Mouse (Mus musculus): Measurements from ENCODE around the gene Exoc4. TPM values are rescaled to one million over a fixed set of nuclear protein-coding genes. Genes with fewer than 3 reads are reported as not detected.

Exoc4 gene
- polyA plus RNA-seq, 1 experiment from 2014 or later = 8.8 TPM

GRCm38 (mm10) chr6:33913072-33913471 lies 664.2 kb downstream of the Exoc4 start:
- Histone ChIP-seq H3K4me1 (replicated peaks; ENCODE audit: control insufficient read depth, insufficient read depth, low read length) (no peaks in the 10 kb centered on the region), H3K27me3 (replicated peaks; ENCODE audit: control insufficient read depth, insufficient read depth, low read length) (no peaks in the 10 kb centered on the region), H3K9me3 (ENCODE audit: control insufficient read depth) (no peaks in the 10 kb centered on the region), H3K9ac (ENCODE audit: low read depth, low read length) (no peak overlapping the region), H3K4me2 (replicated peaks; ENCODE audit: low read depth) (no peak overlapping the region), H3K36me3 (ENCODE audit: control insufficient read depth, insufficient read depth) (no peaks in the 10 kb centered on the region), H3K4me3 (ENCODE audit: low read depth, low read length) (no peak overlapping the region), H3K27ac (ENCODE audit: low read depth, low read length) (no peak overlapping the region)
- 84% methylated on average over 5 of the region's 5 CpGs for WGBS
- no peak for TF ChIP-seq CTCF (IDR thresholded peaks at IDR 0.05; ENCODE audit: low read depth)
- ATAC-seq = no peak

- Histone ChIP-seq H3K9me3 (ENCODE audit: control insufficient read depth) (no peaks in the 10 kb centered on the region), H3K36me3 (ENCODE audit: control insufficient read depth, insufficient read depth) (no peaks in the 10 kb centered on the region), H3K4me3 (ENCODE audit: low read depth, low read length) (no peak overlapping the region), H3K27me3 (replicated peaks; ENCODE audit: control insufficient read depth, insufficient read depth, low read length) (no peaks in the 10 kb centered on the region), H3K9ac (ENCODE audit: low read depth, low read length) (no peak overlapping the region), H3K4me2 (replicated peaks; ENCODE audit: low read depth) (no peak overlapping the region), H3K4me1 (replicated peaks; ENCODE audit: control insufficient read depth, insufficient read depth, low read length) (no peaks in the 10 kb centered on the region), H3K27ac (ENCODE audit: low read depth, low read length) (no peak overlapping the region)
- 86% methylated on average over 8 of the region's 8 CpGs for WGBS
- TF ChIP-seq CTCF (IDR thresholded peaks at IDR 0.05; ENCODE audit: low read depth) = no peak
- ATAC-seq = no peak
These were observed 664.6 kb downstream of the Exoc4 start for GRCm38 (mm10) chr6:33913486-33913885.

- no peaks in the 10 kb centered on the region for H3K4me1 ChIP-seq (replicated peaks; ENCODE audit: control insufficient read depth, insufficient read depth, low read length)
- 94% methylated on average over 4 of the region's 4 CpGs for WGBS
- no peak overlapping the region for H3K4me3 ChIP-seq (ENCODE audit: low read depth, low read length)
- H3K9ac ChIP-seq (ENCODE audit: low read depth, low read length) = no peak overlapping the region
- no peak overlapping the region for H3K4me2 ChIP-seq (replicated peaks; ENCODE audit: low read depth)
- no peak for ATAC-seq
- no peaks in the 10 kb centered on the region for H3K27me3 ChIP-seq (replicated peaks; ENCODE audit: control insufficient read depth, insufficient read depth, low read length)
- no peak for TF ChIP-seq CTCF (IDR thresholded peaks at IDR 0.05; ENCODE audit: low read depth)
- no peaks in the 10 kb centered on the region for H3K36me3 ChIP-seq (ENCODE audit: control insufficient read depth, insufficient read depth)
- H3K9me3 ChIP-seq (ENCODE audit: control insufficient read depth) = no peaks in the 10 kb centered on the region
- H3K27ac ChIP-seq (ENCODE audit: low read depth, low read length) = no peak overlapping the region
These were observed 665.1 kb downstream of the Exoc4 start for GRCm38 (mm10) chr6:33913964-33914363.

GRCm38 (mm10) chr6:33923571-33923970 lies 674.7 kb downstream of the Exoc4 start:
- Histone ChIP-seq H3K4me3 (ENCODE audit: low read depth, low read length) (no peak overlapping the region), H3K4me2 (replicated peaks; ENCODE audit: low read depth) (no peak overlapping the region), H3K36me3 (ENCODE audit: control insufficient read depth, insufficient read depth) (0 out of 2 replicates have a peak, but pooled peaks cover 7% of the 10 kb centered on the region), H3K27me3 (replicated peaks; ENCODE audit: control insufficient read depth, insufficient read depth, low read length) (no peaks in the 10 kb centered on the region), H3K9me3 (ENCODE audit: control insufficient read depth) (no peaks in the 10 kb centered on the region), H3K4me1 (replicated peaks; ENCODE audit: control insufficient read depth, insufficient read depth, low read length) (no peaks in the 10 kb centered on the region), H3K9ac (ENCODE audit: low read depth, low read length) (no peak overlapping the region), H3K27ac (ENCODE audit: low read depth, low read length) (no peak overlapping the region)
- no peak for TF ChIP-seq CTCF (IDR thresholded peaks at IDR 0.05; ENCODE audit: low read depth)
- 93% methylated on average over 2 of the region's 2 CpGs for WGBS
- ATAC-seq = no peak

- no peak for TF ChIP-seq CTCF (IDR thresholded peaks at IDR 0.05; ENCODE audit: low read depth)
These were observed 676.0 kb downstream of the Exoc4 start for GRCm38 (mm10) chr6:33924888-33925287.

DNA sequence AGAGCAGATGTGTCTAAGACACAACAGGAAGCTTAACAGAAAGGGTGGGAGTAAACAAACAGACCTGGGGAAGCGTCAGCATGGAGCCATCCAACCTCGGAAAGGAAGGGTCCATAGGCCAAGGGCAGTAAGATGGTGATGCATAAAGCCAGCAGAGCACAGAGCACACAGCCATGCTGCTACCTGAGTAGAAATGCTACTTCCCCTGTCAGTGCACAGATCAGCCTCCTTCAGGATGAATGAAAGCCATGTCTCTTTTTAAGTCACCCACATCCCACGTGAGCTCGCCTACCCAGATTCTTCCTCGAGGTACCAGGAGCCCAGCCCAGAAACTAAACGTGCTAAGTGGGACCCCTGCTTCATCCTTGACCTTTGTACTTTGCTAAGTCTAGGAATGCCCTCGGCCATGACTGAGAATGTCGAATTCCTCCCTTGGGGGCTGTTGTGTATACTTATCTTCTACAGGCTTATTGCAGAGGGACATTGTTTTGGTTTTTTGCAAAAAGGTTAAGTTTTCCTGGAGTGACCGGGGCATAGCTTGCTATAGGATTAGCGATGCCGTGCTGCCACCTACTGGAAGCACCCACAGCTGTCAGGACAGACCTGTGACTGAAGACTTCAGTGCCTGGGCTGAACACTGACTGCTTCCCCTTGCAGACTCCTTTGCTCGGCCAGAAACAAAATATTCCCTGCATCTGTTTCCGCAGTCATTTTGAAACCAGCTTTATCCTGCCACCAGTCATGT lies 680.6 kb downstream of the Exoc4 start:
- H3K4me3 ChIP-seq (ENCODE audit: low read depth, low read length) = no peak overlapping the region
- no peaks in the 10 kb centered on the region for H3K4me1 ChIP-seq (replicated peaks; ENCODE audit: control insufficient read depth, insufficient read depth, low read length)
- WGBS = 13% methylated on average over 13 of the region's 13 CpGs
- TF ChIP-seq CTCF (IDR thresholded peaks at IDR 0.05; ENCODE audit: low read depth) = peak; percentile 90
- no peaks in the 10 kb centered on the region for H3K9me3 ChIP-seq (ENCODE audit: control insufficient read depth)
- H3K27ac ChIP-seq (ENCODE audit: low read depth, low read length) = no peak overlapping the region
- H3K4me2 ChIP-seq (replicated peaks; ENCODE audit: low read depth) = 0 out of 2 replicates have a peak overlapping the region, but pooled peaks have one; percentile 21
- no peaks in the 10 kb centered on the region for H3K27me3 ChIP-seq (replicated peaks; ENCODE audit: control insufficient read depth, insufficient read depth, low read length)
- no peak overlapping the region for H3K9ac ChIP-seq (ENCODE audit: low read depth, low read length)
- no peak for ATAC-seq
- no peaks in the 10 kb centered on the region for H3K36me3 ChIP-seq (ENCODE audit: control insufficient read depth, insufficient read depth)

More at GRCm38 (mm10) chr6:33924888-33925287, 676.0 kb downstream of the Exoc4 start:
- H3K9ac ChIP-seq (ENCODE audit: low read depth, low read length) = no peak overlapping the region
- no peaks in the 10 kb centered on the region for H3K4me1 ChIP-seq (replicated peaks; ENCODE audit: control insufficient read depth, insufficient read depth, low read length)
- H3K36me3 ChIP-seq (ENCODE audit: control insufficient read depth, insufficient read depth) = 0 out of 2 replicates have a peak, but pooled peaks cover 7% of the 10 kb centered on the region
- H3K4me3 ChIP-seq (ENCODE audit: low read depth, low read length) = no peak overlapping the region
- no peak for ATAC-seq
- no peak overlapping the region for H3K27ac ChIP-seq (ENCODE audit: low read depth, low read length)
- no peaks in the 10 kb centered on the region for H3K27me3 ChIP-seq (replicated peaks; ENCODE audit: control insufficient read depth, insufficient read depth, low read length)
- H3K4me2 ChIP-seq (replicated peaks; ENCODE audit: low read depth) = no peak overlapping the region
- 91% methylated on average over 4 of the region's 4 CpGs for WGBS
- H3K9me3 ChIP-seq (ENCODE audit: control insufficient read depth) = no peaks in the 10 kb centered on the region
